Mouse (Mus musculus) gastrocnemius, adult 2 months (tissue): ENCODE data around the gene Gm20388. TPM values are rescaled to one million over a fixed set of nuclear protein-coding genes. Genes with fewer than 3 reads are reported as not detected.
"Not testable (repeated sequence)": the region's sequence is repeated elsewhere in the genome, so short reads cannot be mapped to it uniquely, and the experiment has no call there.

Experiments
- DNase-seq: peaks from one replicate; pipeline ENCODE4 v3.0.0; 2022
- H3K27ac ChIP-seq: fragments of 200-600 bp; 2 replicates; pipeline ENCODE4 v1.8.1; 2022; ENCODE audit warnings: mild to moderate bottlenecking
- H3K4me3 ChIP-seq: fragments of 200-600 bp; 2 replicates; pipeline ENCODE4 v1.8.1; 2022; ENCODE audit warnings: mild to moderate bottlenecking, moderate library complexity
- CTCF ChIP-seq: fragments of 200-600 bp; IDR thresholded peaks from 2 replicates; pipeline ENCODE4 v1.8.1; 2022; ENCODE audit warnings: antibody characterized with exemption, mild to moderate bottlenecking, moderate library complexity
- intact Hi-C: fragments of 180-260 bp; cut with DNase I; formaldehyde crosslinking; loops from one replicate; pipeline ENCODE4 v1.15.1; 2025
- total RNA-seq, 2 experiments: library from RNA; stranded (reverse); gene quantifications; 2 replicates each; pipeline ENCODE4 v1.2.3; 2021

Gene Gm20388
- total RNA-seq, 2 experiments from 2014 or later = 6.1 to 15.0 TPM

DNA sequence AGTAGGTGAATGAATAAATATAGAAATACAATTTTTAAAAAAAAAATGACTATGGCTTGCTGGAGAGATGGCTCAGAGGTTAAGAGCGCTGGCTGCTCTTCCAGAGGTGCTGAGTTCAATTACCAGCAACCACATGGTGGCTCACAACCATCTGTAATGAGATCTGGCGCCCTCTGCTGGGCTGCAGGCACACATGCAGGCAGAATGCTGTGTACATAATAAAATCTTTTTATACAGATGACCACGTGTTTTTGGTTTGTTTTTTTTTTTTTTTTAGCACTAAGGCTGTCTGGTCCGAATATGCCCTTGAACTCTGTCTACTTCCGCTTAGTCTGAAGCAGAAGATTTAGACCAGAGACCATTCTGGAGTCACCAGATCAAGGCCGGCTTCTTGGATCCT lies 411.1 kb downstream of the Gm20388 start:
- intact Hi-C loops = loop anchor here (1.0 to 2.0 kb wide), 2 partner anchors 41 to 214 kb away; no protein-coding TSS in a partner anchor
- TF ChIP-seq CTCF = peak; percentile 66

DNA sequence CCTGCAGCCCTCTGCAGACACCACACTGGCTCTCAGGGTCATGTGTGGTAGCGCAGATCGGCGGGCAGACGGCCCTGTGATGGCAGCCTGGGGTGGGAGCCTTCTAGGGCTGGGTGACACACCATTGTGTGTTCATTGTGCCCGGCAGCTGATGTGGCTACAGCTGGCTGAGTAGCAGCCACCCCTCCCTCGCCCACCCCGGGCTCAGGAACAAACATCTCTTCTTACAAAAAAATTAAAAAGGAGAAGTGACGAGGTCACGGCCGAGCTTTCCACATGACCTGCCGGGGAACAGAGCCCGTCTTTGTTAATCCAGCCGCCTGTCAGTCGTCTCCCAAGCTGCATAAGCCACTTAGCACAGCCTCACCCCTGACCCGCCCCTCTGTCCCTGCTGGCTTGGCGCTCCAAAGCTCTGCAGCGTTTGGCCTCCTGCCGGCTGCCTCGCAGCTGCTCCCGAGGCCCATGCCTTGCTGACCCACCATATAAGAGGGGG lies 412.4 kb downstream of the Gm20388 start:
- intact Hi-C loops = loop anchor here (1.0 kb wide), 1 partner anchor 212 kb away; no protein-coding TSS in a partner anchor
- Histone ChIP-seq H3K4me3 (no peak overlapping the region), H3K27ac (peak overlapping the region; percentile 64)
- peak; percentile 64 for DNase-seq
- no peak for TF ChIP-seq CTCF

More for the DNA sequence above, 411.1 kb downstream of the Gm20388 start:
- Histone ChIP-seq H3K27ac (no peak overlapping the region), H3K4me3 (no peak overlapping the region)
- DNase-seq = no peak

DNA sequence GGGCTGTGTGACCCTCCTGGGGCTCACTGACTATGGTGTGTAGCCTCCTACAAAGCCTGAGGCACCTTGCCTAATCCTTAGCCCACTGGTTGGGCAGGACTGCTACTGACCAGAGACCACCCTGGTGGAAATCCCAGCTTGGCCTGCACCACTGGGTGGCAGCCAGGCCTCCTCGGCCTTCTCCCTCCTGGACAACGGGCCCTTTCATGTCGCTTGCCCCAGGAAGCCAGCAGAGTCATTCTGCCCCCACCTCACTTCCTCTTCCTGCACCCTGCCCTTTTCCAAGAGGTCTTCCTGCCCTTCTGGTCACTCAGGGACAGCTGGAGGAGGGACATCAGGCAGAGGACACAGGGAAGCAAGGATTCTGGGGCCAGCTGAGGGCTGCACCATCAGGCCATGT lies 413.9 kb downstream of the Gm20388 start:
- Histone ChIP-seq H3K27ac (peak overlapping the region; percentile 64), H3K4me3 (no peak overlapping the region)
- TF ChIP-seq CTCF = no peak
- intact Hi-C loops = loop anchor here (2.0 kb wide), 1 partner anchor 40 kb away; no protein-coding TSS in a partner anchor
- no peak for DNase-seq

DNA sequence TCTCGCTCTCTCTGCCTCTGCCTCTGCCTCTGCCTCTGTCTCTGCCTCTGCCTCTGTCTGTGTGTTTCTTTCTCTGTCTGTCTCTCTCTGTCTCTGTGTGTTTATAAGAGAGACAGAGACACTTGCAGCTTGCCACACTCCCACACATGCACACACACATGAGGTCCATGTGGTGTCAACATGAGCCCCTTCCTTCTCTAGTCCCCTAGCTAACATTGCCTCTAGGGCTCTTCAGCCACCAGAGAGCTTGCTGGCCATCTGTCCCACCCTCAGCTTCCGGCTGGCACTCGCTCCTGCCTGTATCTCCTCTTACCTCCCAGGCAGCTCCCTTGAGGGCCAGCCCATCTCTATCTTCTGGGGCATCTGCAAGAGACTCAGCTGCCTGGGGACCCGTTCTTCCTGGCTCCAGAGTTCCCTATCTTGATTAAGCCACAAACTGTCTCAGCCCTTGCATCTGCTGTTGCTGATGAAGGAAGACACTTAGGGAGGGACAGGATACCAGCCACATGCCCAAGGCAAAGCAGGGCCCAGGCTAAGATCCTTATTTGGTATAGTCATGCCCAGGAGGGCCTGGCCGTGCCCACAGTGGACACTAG lies 414.6 kb downstream of the Gm20388 start:
- intact Hi-C loops = loop anchor here (2.0 kb wide), 1 partner anchor 40 kb away; no protein-coding TSS in a partner anchor
- no peak for DNase-seq
- Histone ChIP-seq H3K27ac (peak overlapping the region; percentile 64), H3K4me3 (no peak overlapping the region)
- no peak for TF ChIP-seq CTCF

DNA sequence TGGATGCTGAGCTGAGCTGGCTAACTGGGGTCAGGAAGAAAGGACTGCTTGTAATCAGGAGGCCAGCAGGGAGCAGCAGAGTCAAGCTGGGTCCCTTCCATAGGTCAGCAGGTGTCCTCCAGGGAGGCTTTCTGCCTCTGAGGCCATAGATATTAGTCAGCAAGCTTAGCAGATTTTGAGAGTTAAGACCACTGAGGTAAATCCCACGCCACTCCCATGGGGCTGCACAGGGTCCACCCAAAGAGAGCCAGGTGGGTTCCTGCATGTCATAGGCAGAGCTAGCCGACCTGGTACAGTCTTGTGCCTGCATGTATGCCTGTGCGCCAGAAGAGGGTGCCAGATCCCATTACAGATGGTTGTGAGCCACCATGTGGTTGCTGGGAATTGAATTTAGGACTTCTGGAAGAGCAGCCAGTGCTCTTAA lies 416.5 kb downstream of the Gm20388 start:
- DNase-seq = peak; percentile 48
- peak; percentile 58 for TF ChIP-seq CTCF
- no peak overlapping the region for H3K27ac ChIP-seq
- no peak overlapping the region for H3K4me3 ChIP-seq
- intact Hi-C loops = no loop called here

DNA sequence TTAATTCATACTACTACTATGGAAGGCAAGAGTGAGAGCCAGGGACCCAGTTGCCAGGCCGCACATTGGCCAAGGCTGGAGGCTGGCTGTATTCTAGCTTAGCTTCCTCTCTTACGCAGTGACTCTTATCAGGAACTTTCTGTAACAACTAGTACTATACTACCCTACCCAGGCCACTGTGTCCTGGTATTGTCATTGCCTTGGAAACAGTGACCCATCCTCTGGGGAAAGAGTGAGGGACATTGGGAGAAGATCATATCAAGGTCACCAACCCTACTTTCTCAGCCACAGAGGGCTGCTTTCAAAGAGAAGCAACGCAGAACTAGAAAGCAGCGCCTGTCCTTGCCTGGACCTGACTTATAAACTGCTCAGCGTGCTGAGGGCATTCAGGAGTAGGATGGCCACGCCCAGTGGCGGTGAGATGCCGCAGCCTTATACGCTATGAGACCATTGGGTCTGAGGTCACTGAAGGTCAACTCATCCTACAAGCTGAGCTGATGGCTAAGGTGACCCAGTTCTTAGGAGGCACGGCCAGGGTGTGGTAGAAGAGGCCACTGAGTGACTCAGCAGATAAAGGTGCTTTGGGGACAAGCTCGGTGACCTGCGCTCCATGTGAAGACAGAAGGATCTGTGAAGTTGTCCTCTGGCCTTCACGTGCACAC lies 417.9 kb downstream of the Gm20388 start:
- intact Hi-C loops = no loop called here
- no peak for DNase-seq
- Histone ChIP-seq H3K4me3 (no peak overlapping the region), H3K27ac (no peak overlapping the region)
- TF ChIP-seq CTCF = no peak

DNA sequence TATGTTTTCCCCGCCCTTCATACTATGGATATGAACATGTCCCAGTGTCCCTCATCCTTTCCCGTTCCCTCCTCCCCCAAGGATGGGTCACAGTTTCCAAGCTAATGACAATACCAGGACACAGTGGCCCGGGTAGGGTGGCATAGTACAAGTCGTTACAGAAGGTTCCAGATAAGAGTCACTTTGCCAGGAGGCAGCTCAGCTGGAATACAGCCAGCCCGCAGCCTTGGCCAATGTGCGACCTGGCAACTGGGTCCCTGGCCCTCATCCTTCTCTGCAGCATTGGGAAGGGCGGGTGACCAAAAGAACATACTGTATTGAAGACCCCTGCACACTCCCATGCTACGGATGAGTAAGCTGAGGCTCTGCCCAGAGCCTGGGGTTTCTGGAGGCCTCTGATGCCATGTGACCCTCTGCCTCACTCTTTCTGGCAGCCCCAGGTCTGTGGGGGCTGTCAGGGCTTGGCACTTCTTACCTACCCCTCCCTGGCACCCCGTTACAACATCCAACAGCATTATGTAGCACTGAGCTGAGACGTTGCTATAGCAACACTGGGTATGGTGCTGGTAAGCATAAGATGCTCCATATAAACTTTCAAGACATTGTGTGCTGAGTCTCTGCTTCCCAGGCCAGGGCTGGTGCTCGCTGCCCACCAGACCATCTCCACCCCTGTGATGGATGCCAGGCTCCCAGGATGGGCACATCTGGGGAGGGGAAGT lies 418.5 kb downstream of the Gm20388 start:
- TF ChIP-seq CTCF = no peak
- H3K27ac ChIP-seq = no peak overlapping the region
- intact Hi-C loops = no loop called here

DNA sequence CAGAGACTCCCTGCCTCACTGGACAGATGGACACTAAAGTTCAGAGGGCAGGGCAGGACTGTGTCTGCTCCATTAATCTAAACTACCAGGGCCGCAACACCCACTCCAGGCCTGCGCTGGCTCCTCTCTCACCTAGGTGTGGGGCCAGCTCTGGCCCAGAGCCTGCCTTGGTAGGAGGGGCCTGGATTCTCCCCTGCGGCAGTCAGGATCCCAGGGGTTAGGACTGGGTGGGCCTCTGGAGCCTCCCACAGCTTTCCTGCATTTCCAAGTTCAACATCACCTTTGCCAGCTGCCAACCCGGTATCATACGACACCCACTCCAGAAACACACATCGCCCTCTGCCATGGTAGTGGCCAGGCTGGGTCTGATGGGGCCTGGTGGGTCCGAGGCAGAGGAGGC lies 420.4 kb downstream of the Gm20388 start:
- no peak for DNase-seq
- no peak overlapping the region for H3K27ac ChIP-seq
- H3K4me3 ChIP-seq = no peak overlapping the region
- intact Hi-C loops = no loop called here
- no peak for TF ChIP-seq CTCF

More for the DNA sequence above, 418.5 kb downstream of the Gm20388 start:
- H3K4me3 ChIP-seq = no peak overlapping the region
- no peak for DNase-seq

DNA sequence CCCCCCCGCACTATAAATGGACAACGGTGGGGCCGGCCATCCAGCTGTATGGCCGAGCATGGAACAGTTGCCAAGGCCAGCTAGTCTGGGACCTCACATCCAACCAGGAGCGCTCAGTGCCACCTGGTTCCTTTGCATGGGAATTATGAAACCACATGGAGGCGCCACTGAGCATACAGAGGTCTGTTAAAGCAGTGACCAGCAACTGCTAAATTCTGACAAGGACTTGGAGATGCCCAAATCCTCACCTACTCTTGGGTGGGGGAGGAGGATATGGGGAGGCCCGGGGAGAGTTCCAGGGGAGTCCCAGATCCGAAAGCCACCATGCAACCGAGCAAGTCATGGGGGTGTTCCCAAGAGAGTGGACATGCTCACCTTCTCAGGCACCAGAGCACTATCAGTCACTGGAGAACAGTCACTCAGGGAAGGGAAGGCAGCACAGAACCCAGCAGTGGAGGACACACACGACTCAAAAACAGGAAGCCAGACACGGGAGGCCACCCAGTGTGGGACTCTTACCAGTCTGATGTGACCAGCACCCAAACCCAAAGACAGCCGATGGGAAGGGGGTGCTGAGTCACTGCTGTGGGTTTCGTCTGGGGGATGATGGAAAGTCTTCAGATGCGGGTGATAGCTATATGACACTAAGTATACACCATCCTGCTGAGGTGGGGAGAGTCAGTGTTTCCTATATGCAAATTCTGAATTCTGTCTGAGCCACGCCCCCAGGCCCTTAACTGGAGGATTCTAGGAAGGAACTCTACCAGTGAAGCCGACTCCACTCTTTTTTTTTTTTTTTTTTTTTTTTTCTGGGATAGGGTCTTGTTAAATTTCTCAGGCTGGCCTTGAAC lies 422.0 kb downstream of the Gm20388 start:
- H3K4me3 ChIP-seq = no peak overlapping the region
- no peak overlapping the region for H3K27ac ChIP-seq
- intact Hi-C loops = no loop called here
- peak; percentile 51 for TF ChIP-seq CTCF
- peak; percentile 49 for DNase-seq

DNA sequence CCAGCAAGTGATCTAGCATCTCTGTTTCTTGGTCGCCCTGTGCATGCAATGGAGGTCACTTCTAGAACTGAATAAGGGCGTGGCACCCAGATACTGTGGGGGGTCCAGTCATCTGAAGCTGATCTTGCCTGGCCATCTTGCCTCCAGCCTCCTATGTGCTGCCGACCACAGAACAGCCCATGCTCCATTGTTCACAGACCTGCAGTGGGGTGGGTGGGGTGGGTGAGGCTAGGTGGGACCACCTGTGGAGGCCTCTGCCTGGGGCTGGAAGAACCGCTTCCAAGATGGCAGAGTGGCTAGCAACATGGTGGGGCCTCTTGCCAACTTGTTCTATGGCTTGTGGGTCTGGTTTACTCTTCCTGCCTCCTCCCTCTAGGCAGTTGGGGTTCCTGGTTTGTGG lies 423.0 kb downstream of the Gm20388 start:
- no peak for TF ChIP-seq CTCF
- intact Hi-C loops = no loop called here
- no peak for DNase-seq
- Histone ChIP-seq H3K27ac (no peak overlapping the region), H3K4me3 (no peak overlapping the region)

DNA sequence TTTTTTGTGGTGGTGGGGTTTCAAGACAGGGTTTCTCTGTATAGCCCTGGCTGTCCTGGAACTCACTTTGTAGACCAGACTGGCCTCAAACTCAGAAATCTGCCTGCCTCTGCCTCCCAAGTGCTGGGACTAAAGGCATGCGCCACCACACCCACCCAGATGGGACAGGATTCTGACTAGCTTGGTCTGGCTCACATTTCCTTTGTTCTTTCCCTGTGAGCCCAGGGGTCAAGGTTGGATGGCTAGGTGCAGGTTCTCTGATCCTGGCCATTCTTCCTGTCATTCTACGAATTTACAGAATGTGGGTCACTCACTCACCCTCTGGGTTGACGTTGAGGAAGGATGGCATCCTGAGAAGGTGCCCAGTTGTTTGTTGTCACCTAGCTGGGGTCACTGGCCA lies 423.6 kb downstream of the Gm20388 start:
- DNase-seq, intact Hi-C loops, H3K4me3 ChIP-seq: not testable (repeated sequence)
- peak overlapping the region; percentile 65; the same call in 1 of the 2 replicates for H3K27ac ChIP-seq

DNA sequence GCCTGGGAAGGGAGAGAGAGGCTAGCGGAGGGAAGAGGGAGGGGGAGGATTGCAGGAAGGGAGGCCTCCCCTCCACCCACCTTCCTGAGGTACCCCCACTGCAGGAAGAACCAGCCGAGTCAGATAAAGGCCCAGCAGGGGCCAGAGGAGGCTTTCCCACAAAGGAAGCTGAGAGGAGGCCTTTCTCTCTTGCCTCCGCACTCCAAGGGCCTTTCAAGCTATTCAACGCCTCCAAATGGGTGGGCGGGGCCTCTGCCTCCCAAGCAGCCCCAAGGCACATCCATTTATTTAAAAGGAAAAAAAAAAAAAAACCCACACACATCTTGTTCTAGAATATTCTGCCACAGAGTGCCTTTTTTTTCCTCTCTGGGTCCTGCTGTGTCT lies 424.2 kb downstream of the Gm20388 start:
- peak overlapping the region; percentile 62 for H3K4me3 ChIP-seq
- intact Hi-C loops = no loop called here
- DNase-seq = no peak
- peak overlapping the region; percentile 65 for H3K27ac ChIP-seq
- no peak for TF ChIP-seq CTCF
